Mouse (Mus musculus): ENCODE measurements around the gene Mageb2.
"Not testable (repeated sequence)": the region's sequence is repeated elsewhere in the genome, so short reads cannot be mapped to it uniquely, and the experiment has no call there.

Mageb2 gene

DNA sequence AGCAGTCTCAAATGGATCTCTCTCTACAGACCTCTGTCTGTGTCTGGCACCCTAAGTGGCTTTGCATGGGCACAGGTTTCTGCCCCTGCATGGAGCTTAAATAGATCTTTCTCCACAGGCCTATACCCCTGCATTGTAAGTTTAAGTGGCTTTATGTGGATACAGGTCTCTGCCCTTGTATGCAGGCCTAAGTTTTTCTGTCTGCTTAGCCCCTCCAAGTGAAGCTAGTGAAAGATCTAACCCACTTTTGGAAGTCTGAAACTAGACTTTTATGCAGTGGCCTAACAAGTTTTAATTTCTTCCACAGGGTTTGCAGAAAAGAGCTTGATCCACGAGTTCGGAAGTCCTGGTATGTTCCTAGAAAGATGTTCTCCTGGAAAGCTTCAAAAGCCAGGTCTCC lies at the start of gene Mageb2:
Mageb2 (plus strand) TSS at position 301 of the 400 bp plus-strand sequence.
- not testable (repeated sequence) for DNase-seq (ENCODE audit: low read depth, low spot score)

DNA sequence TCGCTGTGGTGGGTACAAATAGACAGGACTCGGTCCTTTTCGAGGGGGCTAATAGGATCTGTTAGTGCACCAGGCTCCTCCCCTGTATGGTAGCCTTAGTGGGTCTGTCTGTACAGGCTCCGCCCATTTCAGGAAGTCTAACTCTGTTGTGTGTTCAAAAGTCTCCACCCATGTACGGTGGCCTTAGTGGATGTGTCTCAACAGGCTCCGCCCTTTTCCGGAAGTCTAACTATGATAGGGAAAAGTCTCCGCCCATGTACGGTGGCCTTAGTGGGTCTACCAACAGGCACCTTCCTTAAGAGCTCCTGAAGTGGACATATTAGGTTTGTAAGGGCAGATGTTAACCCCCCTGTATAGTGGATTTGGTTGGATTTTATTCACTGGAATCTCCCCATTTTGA lies 18.2 kb upstream of the Mageb2 start:
- not testable (repeated sequence) for DNase-seq (ENCODE audit: low read depth, low spot score)

Data from CD4-positive helper T cell, adult 2 months (primary cell).